Mouse (Mus musculus) large intestine, adult 2 months (tissue): ENCODE results near the gene Mtmr14. TPM values are rescaled to one million over a fixed set of nuclear protein-coding genes. Genes with fewer than 3 reads are reported as not detected.

Source experiments
- DNase-seq: peaks from one replicate; pipeline ENCODE4 v3.0.0-alpha.2; 2012; ENCODE audit warnings: low read depth, low spot score
- WGBS: fragments of 180-500 bp; shearing (Covaris S2); methylation state at CpG from one replicate; pipeline ENCODE4 v1.1.7; 2018; 5-methylcytosine and 5-hydroxymethylcytosine counted together
- polyA plus RNA-seq: library from polyadenylated mRNA; depleted of rRNA; stranded (reverse); fragments of >200 nt; gene quantifications from 2 replicates; pipeline ENCODE4 v1.2.3, GENCODE M21; 2012; rRNA removed

Gene Mtmr14
- 40.6 and 46.3 TPM in 2 replicates for polyA plus RNA-seq

DNA sequence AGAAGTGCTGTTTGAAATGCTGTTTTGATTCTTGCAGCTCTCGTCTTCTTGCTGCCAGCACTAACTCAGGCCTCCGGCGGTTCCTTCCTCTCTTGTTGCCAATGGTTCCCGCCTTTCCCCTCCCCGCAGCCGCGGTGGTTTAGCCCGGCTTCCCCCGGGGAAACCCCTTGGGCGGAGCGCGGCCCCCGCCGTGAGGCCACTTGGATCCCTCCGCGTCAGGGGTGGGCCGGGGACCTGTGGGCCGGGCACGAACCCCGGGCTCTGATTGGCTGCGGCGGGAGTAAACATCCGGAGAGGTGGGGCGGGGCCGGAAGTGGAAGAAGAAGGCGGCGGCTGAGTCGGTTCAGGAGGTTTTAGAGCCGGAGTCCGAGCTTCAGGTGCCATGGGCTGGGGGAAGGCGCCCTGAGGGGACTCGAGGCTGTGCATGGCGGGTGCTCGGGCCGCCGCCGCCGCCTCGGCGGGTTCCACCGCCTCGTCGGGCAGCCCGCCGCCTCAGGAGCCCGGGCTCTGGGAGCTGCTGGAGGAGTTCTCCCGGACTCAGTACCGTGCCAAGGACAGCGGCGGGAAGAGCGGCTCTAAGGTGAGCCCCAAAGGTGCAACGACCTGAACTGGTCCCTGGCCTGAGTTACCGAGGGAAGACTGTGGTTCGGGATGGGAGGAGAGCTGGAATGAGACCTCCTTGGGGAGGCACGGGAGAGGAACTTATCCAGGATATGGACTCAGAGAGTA is at the start of gene Mtmr14:
TSS of gene Mtmr14 (plus strand) at position 302 of the 729 bp plus-strand sequence.
- DNase-seq, result peak; percentile 76
- under 1% methylated on average over 55 of the region's 55 CpGs for WGBS

DNA sequence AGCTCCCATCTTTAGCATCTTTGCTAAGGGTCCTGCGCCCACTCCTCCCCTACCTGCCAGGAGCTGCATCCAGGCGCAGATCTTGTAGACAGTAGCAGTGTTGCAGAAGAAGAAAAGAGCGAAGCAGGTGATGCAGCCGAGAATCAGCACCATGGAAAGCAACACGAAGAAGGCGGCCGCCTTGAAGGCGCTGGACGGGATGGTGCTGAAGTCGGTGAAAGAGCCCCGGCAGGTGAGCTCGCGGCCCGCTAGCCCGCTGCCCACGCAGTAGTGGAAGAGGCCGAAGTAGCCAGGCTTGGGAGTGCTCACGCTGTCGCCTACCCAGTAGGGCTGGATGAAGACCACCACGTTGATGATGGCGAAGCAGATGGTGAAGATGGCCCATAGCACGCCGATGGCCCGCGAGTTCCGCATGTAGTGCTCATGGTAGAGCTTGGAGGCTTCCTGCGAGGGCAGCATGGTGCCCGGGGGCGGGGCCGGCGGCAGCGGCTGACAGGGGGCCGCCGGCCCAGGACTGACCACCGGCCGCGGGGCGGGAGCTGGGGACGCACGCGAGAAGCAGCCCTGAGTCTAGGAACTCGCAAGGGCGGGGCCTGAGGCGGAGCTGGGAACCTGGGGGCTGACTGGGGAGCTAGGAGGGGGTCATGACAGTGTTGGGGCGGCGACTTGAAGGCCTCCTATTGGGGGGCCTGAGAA is 43.7 kb upstream of the Mtmr14 start:
- DNase-seq, result no peak
- WGBS, result 5% methylated on average over 46 of the region's 46 CpGs

GRCm38 (mm10) chr6:113194517-113194840 is 43.2 kb upstream of the Mtmr14 start:
- 8% methylated on average over 5 of the region's 5 CpGs for WGBS

GRCm38 (mm10) chr6:113194841-113195595 is 42.6 kb upstream of the Mtmr14 start, which contains the start of gene Lhfpl4:
Gene Lhfpl4 (minus strand): TSS chr6:113195384.
- no peak for DNase-seq
- 3% methylated on average over 56 of the region's 66 CpGs for WGBS

More at GRCm38 (mm10) chr6:113194517-113194840, 43.2 kb upstream of the Mtmr14 start:
- no peak for DNase-seq

GRCm38 (mm10) chr6:113195596-113195992 is 42.0 kb upstream of the Mtmr14 start:
- WGBS, result 19% methylated on average over 9 of the region's 9 CpGs
- DNase-seq, result no peak

GRCm38 (mm10) chr6:113216280-113216679 is 21.4 kb upstream of the Mtmr14 start:
- DNase-seq, result no peak
- 73% methylated on average over 2 of the region's 2 CpGs for WGBS

DNA sequence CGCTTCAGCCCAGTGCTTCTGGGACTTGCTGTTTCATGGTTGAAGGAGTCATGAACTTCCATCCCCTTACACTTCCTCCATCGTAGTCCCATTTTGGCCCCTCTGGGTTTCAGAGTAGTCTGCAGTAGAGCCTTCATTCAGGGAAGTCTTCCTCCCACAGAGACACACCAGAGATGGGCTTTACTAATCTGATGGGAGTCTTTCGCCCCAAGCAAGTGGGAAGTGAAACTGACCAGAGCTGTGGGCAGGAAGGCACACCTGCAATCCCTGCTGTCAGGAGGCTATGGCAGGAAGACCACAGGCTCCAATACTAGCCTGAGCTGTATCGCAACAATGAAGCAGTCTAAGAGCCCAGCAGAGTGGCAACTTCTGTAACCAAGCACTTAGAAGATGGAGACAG is 11.8 kb upstream of the Mtmr14 start:
- no peak for DNase-seq
- 67% methylated on average over 4 of the region's 4 CpGs for WGBS

DNA sequence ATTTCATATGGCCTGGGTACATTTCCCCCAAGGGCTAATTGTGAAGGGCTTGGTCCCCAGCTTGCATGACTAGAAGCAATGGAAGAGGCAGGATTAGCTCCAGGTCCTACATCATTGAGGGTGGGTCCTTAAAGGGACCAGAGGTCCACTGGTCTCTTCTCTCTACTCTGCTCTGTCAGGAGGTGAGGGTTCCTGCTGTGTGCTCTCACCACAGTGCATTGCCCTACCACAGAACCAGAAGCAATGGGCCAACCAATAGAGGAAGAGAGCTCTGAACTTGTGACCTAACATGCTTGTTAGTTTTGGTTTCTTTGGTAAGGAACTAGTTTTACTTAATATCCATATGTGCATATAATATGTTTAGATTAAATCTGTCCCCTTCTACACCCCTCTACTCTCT is 10.9 kb upstream of the Mtmr14 start:
- no peak for DNase-seq

- no peak for DNase-seq
- WGBS, result 68% methylated on average over 5 of the region's 5 CpGs
Observed at GRCm38 (mm10) chr6:113235141-113235540, 2.5 kb upstream of the Mtmr14 start.

DNA sequence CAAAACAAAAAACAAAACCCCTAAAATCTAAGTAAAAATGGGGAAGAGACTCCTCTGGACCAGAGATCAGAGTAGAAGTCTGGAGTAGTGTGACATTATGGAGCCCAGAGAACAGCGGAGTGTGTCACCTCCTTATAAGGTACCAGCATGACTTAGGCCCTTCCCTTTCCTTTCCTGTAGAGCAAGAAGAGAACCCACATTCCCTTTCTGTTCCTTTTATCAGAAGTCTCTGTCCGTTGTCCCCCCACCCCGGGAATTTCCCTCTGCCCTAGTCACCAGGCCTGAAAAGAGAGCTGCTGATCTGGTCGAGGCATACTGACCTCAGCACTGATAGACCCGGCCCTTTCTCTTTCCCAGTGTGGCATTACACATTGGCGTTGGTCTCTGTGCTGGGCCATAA is 799 bp downstream of the Mtmr14 start:
- DNase-seq, result no peak
- WGBS, result 10% methylated on average over 6 of the region's 6 CpGs

DNA sequence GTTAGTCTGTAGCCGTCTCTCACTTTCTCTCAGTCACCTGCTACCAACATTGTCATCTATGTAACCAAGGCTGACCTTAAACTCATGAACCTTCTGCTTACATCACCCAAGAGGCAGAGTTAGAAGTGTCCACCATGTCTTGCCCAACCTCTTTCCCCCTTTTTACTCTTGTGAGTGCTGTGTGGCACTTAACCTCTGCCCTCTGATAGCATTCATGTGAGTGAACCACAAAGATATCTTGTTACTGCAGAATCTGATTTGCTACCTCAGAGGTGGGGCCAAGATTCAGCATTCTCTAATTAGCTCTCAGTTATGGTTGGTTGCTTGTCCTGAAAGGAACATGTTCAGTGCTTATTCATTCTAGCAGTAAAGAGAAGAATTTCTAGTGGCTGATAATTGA is 5.1 kb downstream of the Mtmr14 start:
- no peak for DNase-seq
- 91% methylated on average over 1 of the region's 1 CpGs for WGBS

- WGBS, result 88% methylated on average over 2 of the region's 2 CpGs
- no peak for DNase-seq
Observed at GRCm38 (mm10) chr6:113245585-113245984, 7.9 kb downstream of the Mtmr14 start.

GRCm38 (mm10) chr6:113250786-113251185 is 13.1 kb downstream of the Mtmr14 start:
- DNase-seq, result no peak
- 84% methylated on average over 5 of the region's 5 CpGs for WGBS

GRCm38 (mm10) chr6:113251921-113252320 is 14.3 kb downstream of the Mtmr14 start:
- DNase-seq, result no peak

DNA sequence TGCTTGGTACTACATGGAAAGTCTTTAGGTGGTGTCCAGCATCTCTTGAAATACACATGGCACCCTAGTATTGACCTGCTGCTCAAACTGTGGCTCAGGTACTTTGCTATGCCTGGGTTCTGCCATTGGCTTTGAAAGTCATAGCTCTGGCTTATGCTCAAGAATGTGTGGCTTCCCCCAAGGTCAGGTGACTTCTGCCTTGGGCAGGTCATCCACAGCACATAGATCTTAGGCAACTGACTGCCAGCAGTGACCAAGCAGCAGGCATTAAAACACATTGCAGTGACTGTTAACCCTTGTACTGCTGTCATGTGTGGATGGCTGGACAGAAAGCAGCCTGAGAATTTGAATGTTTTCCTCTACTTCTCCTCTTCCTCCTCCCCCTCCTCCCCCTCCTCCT is 17.3 kb downstream of the Mtmr14 start:
- DNase-seq, result no peak

GRCm38 (mm10) chr6:113261174-113261858 is 23.7 kb downstream of the Mtmr14 start:
- WGBS, result 83% methylated on average over 8 of the region's 8 CpGs
- DNase-seq, result no peak

DNA sequence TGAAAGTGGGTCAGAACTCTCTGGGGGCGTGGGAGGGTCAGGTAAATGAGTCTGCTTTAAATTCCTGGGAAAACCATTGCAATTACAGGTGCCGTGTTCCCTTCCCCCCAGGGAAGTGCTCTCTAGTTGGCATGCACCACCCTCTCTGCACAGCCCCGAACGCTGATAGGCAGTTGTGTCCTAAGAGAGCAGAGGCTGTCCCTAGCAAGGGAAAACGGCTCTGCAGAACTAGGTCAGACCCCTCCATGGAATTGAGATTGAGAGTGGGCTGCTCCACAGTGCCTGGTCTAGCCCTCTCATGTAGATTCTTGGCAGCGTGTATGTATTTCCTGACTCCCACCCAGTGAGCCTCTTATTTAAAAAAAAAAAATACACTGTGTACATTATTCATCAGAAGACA is 25.9 kb downstream of the Mtmr14 start:
- 89% methylated on average over 6 of the region's 6 CpGs for WGBS
- no peak for DNase-seq

GRCm38 (mm10) chr6:113264429-113264828 is 26.8 kb downstream of the Mtmr14 start:
- DNase-seq, result no peak
- 83% methylated on average over 8 of the region's 8 CpGs for WGBS

DNA sequence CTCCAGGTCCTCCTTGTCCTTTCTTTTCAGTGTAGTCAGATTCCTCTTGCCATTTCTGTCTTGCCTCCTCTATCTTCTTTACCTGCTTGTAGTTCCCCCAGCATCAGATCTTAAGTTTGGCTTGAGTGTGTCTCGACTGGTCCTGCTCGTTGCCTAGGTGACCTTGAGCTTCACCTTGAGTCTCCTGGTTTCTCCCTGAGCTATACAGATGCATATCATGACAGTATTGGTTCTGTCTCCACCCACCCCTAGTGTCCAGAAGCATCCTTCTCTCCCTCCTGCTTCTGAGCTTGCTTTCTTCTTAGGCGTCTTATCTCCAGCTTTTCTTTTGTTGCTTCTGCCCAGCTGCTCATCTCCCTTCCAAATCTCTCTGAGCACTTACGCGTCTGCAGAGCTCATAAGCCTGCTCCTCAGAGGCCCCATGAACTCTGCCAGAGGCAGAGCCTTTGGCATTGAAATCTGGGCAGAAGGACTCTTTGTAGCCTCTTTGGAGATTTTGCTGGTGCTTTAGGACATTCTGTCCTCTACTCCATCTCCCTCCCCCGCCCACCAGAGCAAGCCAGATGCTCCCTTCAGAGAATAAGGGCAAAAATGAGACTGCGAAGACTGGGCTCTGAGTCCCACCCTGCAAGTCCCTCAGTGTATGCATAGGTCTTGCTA is 29.5 kb downstream of the Mtmr14 start:
- no peak for DNase-seq
- WGBS, result 89% methylated on average over 7 of the region's 7 CpGs

GRCm38 (mm10) chr6:113267988-113268387 is 30.3 kb downstream of the Mtmr14 start:
- DNase-seq, result no peak
- 93% methylated on average over 1 of the region's 1 CpGs for WGBS
